Comparison of ENCODE assay signal across 22 mouse cellular contexts in genomic region chr8:114825460-114825859, GRCm38 (mm10).
DNase-seq lines count a peak whose midpoint lies in the region; ATAC-seq lines count a peak whose summit lies in the region.
"Had no signal": no experiment of that assay in that cellular context is flagged by ENCODE, and none has a peak within 500 bp of the region (broad histone marks: within the 10 kb centered on the region; RNA-seq: fewer than 3 reads in every experiment).

No protein-coding gene starts in this region.

- peak; percentile 19 for DNase-seq in CD4-positive helper T cell, adult 2 months (ENCODE audit: low read depth, low spot score)
- peak; percentile 40 for DNase-seq in CD4-positive, CD25-positive, alpha-beta regulatory T cell, adult 2 months (ENCODE audit: low read depth, low spot score)
- no peak for DNase-seq in frontal cortex, postnatal 36 days (ENCODE audit: low spot score in 2 of 2)
- DNase-seq in cerebellum, adult 11-12 months = no peak
- DNase-seq: adrenal gland, postnatal 10 days; adrenal gland, postnatal 36 days; cerebellum, adult 11 months; cerebellum, adult 8-10 months; cerebellum, postnatal 10 days; cerebellum, postnatal 36 days; embryo, embryonic 11 days; gastrocnemius, adult 2 months; gastrocnemius, postnatal 14 days; heart, adult 18-20 months; heart, postnatal 10 days; heart, postnatal 36 days had no signal

- ATAC-seq in activated CD4-positive, CD25-positive, alpha-beta regulatory T cell, adult 4 months = peak; percentile 59
- ATAC-seq in erythroblast, adult 5-6 weeks (replicated peaks; ENCODE audit: low FRiP score, poor library complexity, severe bottlenecking) = no peak
- ATAC-seq: forebrain, embryonic 13.5 days; forebrain, embryonic 16.5 days; hindbrain, embryonic 16.5 days; intestine, embryonic 16.5 days had no signal

Comparison
In these comparisons a context has a peak if more than half of its experiments do, and no peak if none do; other contexts are left out.
1. DNase-seq: peak in CD4-positive helper T cell, adult 2 months (single experiment) and CD4-positive, CD25-positive, alpha-beta regulatory T cell, adult 2 months (single experiment); none in frontal cortex, postnatal 36 days (0 of 2) and cerebellum, adult 11-12 months (single experiment).